Mouse (Mus musculus): ENCODE measurements at regions not wholly inside any gene's neighbourhood (a gene's known extent, or its start where the extent isn't known, plus 50 kb on each side); places are given as distances from the start of the nearest gene placed in this dataset.

DNA sequence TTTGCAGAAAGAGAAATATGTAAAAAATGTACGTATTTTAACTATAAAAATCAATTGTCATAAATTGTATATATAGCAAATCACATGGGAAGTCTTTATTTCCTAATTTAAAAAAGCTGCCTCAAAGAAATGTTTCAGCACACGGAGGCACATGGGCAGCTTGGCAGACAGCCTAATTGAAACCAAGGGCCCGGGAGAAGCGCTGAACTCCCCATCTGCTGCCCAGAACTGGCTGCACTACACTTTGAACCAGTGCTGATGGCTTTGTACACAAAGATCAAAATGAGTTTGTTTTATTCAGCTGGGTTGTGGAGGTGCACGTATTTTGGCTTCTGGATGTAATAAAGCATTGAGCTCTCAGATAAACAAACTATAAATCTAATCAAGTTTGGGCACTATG lies 100.2 kb upstream of the Rspo3 start:
- DNase-seq (ENCODE audit: low spot score): no peak

DNA sequence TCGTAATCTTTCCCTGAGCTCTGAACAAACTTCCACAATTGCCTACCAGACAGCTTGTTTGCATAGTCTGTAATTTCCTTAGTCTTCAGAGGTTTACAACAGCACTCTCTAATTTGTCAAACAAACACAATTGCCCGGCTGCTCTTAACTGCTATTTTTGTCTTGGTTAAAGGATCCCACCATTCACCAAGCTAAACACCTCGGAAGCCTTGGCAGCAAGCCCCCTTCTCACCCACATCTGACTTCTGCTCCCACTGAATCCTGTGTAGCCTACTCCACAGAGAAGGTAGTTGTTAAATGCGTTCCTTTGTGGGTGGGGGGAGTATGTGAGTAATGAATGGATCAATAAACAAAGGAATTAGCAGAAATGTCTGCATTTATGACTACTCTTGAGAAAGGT lies 59.8 kb upstream of the Rspo3 start:
- no peak for DNase-seq (ENCODE audit: low spot score)

DNA sequence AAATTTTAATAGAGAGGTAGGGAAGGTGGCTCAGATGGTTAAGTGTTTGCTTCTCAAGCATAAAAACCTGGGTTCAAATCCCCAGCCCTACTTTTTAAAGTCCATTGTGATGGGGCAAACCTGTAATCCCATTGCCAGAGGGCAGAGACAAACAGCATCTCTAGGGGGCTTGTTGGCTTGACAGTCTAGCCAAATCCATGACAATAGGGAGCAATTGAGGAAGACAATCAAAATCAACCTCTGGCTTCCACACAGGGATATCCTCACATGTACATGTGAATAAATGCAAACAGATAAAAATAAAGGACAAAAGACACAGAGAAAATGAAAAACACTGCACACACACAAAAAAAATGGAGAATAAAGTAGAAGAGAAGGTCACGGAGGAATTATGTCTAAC lies 59.3 kb upstream of the Rspo3 start:
- no peak for DNase-seq (ENCODE audit: low spot score)

DNA sequence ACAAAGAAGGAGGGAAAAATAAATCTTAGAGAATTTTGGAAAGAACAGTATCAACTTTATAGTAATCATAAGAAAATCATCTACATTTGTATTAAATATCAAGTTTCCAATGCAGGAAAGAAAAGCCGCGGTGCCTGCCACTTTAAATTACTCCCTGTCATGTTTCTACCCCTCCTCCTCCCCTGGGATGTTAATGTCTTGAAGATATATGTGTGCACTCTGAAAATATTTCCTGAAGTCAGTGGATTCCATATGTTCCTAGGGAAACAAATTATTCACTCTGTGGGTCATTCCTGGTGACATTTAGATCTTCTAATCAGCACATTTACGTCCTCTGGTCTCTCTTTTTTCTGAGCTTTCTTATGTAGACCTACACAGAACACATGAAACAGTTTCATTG lies 57.2 kb upstream of the Rspo3 start:
- no peak for DNase-seq (ENCODE audit: low spot score)

DNA sequence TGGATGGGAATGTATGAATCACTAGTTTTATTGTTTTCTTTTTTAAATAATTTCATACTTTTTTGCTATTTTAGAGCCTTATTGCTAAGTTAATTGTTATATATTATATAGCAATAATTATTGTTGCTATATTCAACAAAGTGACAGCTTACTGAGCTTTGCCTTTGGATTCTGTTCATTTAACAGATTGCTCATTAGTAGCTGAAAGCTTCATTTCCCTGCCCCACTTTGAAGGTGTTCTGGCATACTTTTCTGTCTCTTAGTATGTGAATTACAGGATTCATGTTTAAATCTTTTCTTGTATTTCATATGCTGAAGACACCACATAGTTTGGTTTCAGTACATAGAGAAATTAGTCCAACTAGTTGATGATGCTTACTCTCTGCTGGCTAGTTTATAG lies 54.5 kb upstream of the Rspo3 start:
- DNase-seq (ENCODE audit: low spot score): no peak

DNA sequence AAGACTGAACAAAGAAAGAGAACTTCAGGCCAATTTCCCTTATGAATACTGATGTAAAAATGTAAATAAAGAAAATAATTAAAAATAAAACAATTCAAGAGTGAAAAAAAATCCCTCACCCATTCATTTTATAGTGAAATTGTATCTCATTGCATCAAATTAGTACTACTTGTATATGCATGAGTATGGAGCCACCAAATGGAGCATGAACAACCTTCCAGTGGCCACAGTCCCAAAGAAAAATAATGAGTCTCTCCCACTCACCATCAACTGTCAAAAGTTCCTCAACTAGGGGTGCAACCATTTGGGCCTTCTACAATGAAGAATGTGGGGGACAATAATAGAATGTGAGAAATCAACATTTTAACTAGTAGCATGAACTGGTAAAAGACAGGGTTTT lies 54.1 kb upstream of the Rspo3 start:
- DNase-seq (ENCODE audit: low spot score): no peak
